ENCODE assay signal across 10 mouse cellular contexts in the genomic region with DNA sequence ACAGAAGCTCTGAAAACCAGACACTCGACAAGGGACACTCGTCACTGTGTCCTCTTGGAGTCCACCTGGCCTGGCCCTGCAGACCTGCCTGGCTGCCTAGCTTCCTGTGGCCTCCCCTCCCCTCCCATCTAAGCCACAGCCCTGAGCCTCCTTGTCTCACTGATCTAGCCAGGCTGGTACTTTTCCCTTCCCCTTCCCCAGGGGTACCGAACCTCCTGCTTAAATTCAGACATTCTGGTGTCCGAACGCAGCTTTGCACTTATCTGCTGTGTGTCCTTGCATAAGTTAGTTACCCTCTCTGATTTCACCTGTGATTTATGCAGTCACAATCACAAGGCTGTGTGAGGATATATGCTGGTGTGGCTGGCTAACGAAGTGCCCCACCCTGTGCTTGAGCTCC. TPM values are rescaled to one million over a fixed set of nuclear protein-coding genes. Genes with fewer than 3 reads are reported as not detected.
DNase-seq lines count a peak whose midpoint lies in the region; ATAC-seq and TF ChIP-seq lines count a peak whose summit lies in the region.
"Had no signal": no experiment of that assay in that cellular context is flagged by ENCODE, and none has a peak within 500 bp of the region (broad histone marks: within the 10 kb centered on the region; RNA-seq: fewer than 3 reads in every experiment).

No protein-coding gene starts in this region.

- no peaks in the 10 kb centered on the region for H3K36me3 ChIP-seq in kidney, embryonic 15.5 days
- no peaks in the 10 kb centered on the region for H3K36me3 ChIP-seq in ES-Bruce4 (ENCODE audit: control insufficient read depth, insufficient read depth, low read length, poor library complexity, severe bottlenecking)
- H3K36me3 ChIP-seq in embryonic facial prominence, embryonic 10.5 days (replicated peaks): no peaks in the 10 kb centered on the region
- no peaks in the 10 kb centered on the region for H3K36me3 ChIP-seq in limb, embryonic 15.5 days

- H3K27me3 ChIP-seq in kidney, embryonic 15.5 days: no peaks in the 10 kb centered on the region
- no peaks in the 10 kb centered on the region for H3K27me3 ChIP-seq in ES-Bruce4 (ENCODE audit: control insufficient read depth, insufficient read depth, low read length, poor library complexity, severe bottlenecking)
- no peaks in the 10 kb centered on the region for H3K27me3 ChIP-seq in embryonic facial prominence, embryonic 10.5 days (replicated peaks; ENCODE audit: low read depth, poor library complexity, severe bottlenecking)
- no peaks in the 10 kb centered on the region for H3K27me3 ChIP-seq in limb, embryonic 15.5 days
- H3K27me3 ChIP-seq: Patski had no signal

- no peak for TF ChIP-seq POLR2A in ES-Bruce4 (IDR thresholded peaks at IDR 0.05; ENCODE audit: insufficient read depth, low read length)

- no peak overlapping the region for H3K9ac ChIP-seq in kidney, embryonic 15.5 days
- peak overlapping the region; percentile 8 for H3K9ac ChIP-seq in ES-Bruce4 (ENCODE audit: low read depth, poor library complexity, severe bottlenecking)
- no peak overlapping the region for H3K9ac ChIP-seq in limb, embryonic 15.5 days

- ATAC-seq in kidney, embryonic 15.5 days (replicated peaks; ENCODE audit: low FRiP score): peak; percentile 13
- ATAC-seq in limb, embryonic 15.5 days (ENCODE audit: insufficient number of reproducible peaks, low FRiP score, low TSS enrichment, low read depth): no peak
- ATAC-seq: hindbrain, embryonic 16.5 days; midbrain, embryonic 16.5 days had no signal

- peak overlapping the region; percentile 45 for H3K4me2 ChIP-seq in kidney, embryonic 15.5 days
- H3K4me2 ChIP-seq in limb, embryonic 15.5 days: no peak overlapping the region

- H3K27ac ChIP-seq in kidney, embryonic 15.5 days: peak overlapping the region; percentile 97
- H3K27ac ChIP-seq in ES-Bruce4 (ENCODE audit: insufficient read depth, low read length): peak overlapping the region; percentile 74
- H3K27ac ChIP-seq in embryonic facial prominence, embryonic 10.5 days (replicated peaks): peak overlapping the region; percentile 91
- peak overlapping the region; percentile 69 for H3K27ac ChIP-seq in limb, embryonic 15.5 days

- peaks cover 48% of the 10 kb centered on the region for H3K4me1 ChIP-seq in kidney, embryonic 15.5 days
- H3K4me1 ChIP-seq in ES-Bruce4 (ENCODE audit: control insufficient read depth, insufficient read depth, low read length): peaks cover 8% of the 10 kb centered on the region
- peaks cover 38% of the 10 kb centered on the region for H3K4me1 ChIP-seq in embryonic facial prominence, embryonic 10.5 days
- H3K4me1 ChIP-seq in limb, embryonic 15.5 days: peaks cover 25% of the 10 kb centered on the region

- no peaks in the 10 kb centered on the region for H3K9me3 ChIP-seq in kidney, embryonic 15.5 days (replicated peaks)
- no peaks in the 10 kb centered on the region for H3K9me3 ChIP-seq in ES-Bruce4 (replicated peaks; ENCODE audit: control insufficient read depth, insufficient read depth, low read length, poor library complexity, severe bottlenecking)
- no peaks in the 10 kb centered on the region for H3K9me3 ChIP-seq in embryonic facial prominence, embryonic 10.5 days
- H3K9me3 ChIP-seq in limb, embryonic 15.5 days: no peaks in the 10 kb centered on the region

- WGBS in kidney, embryonic 15.5 days: 44% methylated on average over 6 of the region's 6 CpGs
- 63% methylated on average over 6 of the region's 6 CpGs for WGBS in embryonic facial prominence, embryonic 10.5 days
- 53% methylated on average over 6 of the region's 6 CpGs for WGBS in limb, embryonic 15.5 days

- no peak for TF ChIP-seq CTCF in ES-Bruce4 (IDR thresholded peaks at IDR 0.05; ENCODE audit: low read depth, low read length)

- no peak for TF ChIP-seq EP300 in ES-Bruce4 (IDR thresholded peaks at IDR 0.05; ENCODE audit: insufficient read depth, low read depth, low read length)

- no peak for DNase-seq in kidney, postnatal 36 days
- no peak for DNase-seq in embryonic facial prominence, embryonic 10.5 days (ENCODE audit: low spot score)
- no peak for DNase-seq in ovary, adult 18-20 months (ENCODE audit: low spot score)
- DNase-seq in cerebellum, adult 18-20 months: no peak

- H3K4me3 ChIP-seq in kidney, embryonic 15.5 days (replicated peaks): no peak overlapping the region
- H3K4me3 ChIP-seq in ES-Bruce4 (ENCODE audit: low read depth, low read length): peak overlapping the region; percentile 12
- H3K4me3 ChIP-seq in embryonic facial prominence, embryonic 10.5 days: peak overlapping the region; percentile 41; the same call in 1 of the 2 replicates
- no peak overlapping the region for H3K4me3 ChIP-seq in limb, embryonic 15.5 days

RNA-seq across cellular contexts. Expression of a gene that starts 40.3 kb away (rescaled TPM):
- 56.2 and 60.2 TPM in 2 replicates for polyA plus RNA-seq in kidney, embryonic 15.5 days (2015; fragmentation: Nextera tagmentation; extraction: Ambion mirVana)
- polyA plus RNA-seq in ES-Bruce4 (2011; ENCODE audit: insufficient read depth, insufficient read length, low read depth, missing spikeins): 584 and 601 TPM in 2 replicates
- 45.7 and 46.9 TPM in 2 replicates for polyA plus RNA-seq in embryonic facial prominence, embryonic 10.5 days (2016; fragmentation: Nextera tagmentation; extraction: Ambion mirVana)
- polyA plus RNA-seq in limb, embryonic 15.5 days (2015; fragmentation: Nextera tagmentation; extraction: Ambion mirVana): 39.9 and 44.1 TPM in 2 replicates

RNA-seq across cellular contexts. Expression of a gene that starts 46.5 kb away (rescaled TPM):
- polyA plus RNA-seq in kidney, embryonic 15.5 days (2015; fragmentation: Nextera tagmentation; extraction: Ambion mirVana): 240 and 253 TPM in 2 replicates
- polyA plus RNA-seq in ES-Bruce4 (2011; ENCODE audit: insufficient read depth, insufficient read length, low read depth, missing spikeins): 167 and 174 TPM in 2 replicates
- 287 and 289 TPM in 2 replicates for polyA plus RNA-seq in embryonic facial prominence, embryonic 10.5 days (2016; fragmentation: Nextera tagmentation; extraction: Ambion mirVana)
- 231 and 263 TPM in 2 replicates for polyA plus RNA-seq in limb, embryonic 15.5 days (2015; fragmentation: Nextera tagmentation; extraction: Ambion mirVana)

Comparison
In these comparisons a context has a peak if more than half of its experiments do, and no peak if none do; other contexts are left out.
1. H3K4me3 ChIP-seq: peak in ES-Bruce4 (single experiment) and embryonic facial prominence, embryonic 10.5 days (single experiment); none in kidney, embryonic 15.5 days (single experiment) and limb, embryonic 15.5 days (single experiment).
2. Peak in every context shown above with its lines, with median percentiles within 50 percentile points of each other: H3K27ac ChIP-seq.